Mouse (Mus musculus) stomach, postnatal 0 days (tissue): ENCODE data around the gene Elovl7.

Experiments
- CTCF ChIP-seq: IDR thresholded peaks from 2 replicates; pipeline ENCODE4 v1.5.1; 2016; ENCODE audit warnings: antibody characterized with exemption, low read depth, mild to moderate bottlenecking, moderate library complexity
- EP300 ChIP-seq: optimal IDR thresholded peaks from 2 replicates; pipeline ENCODE3; 2016; ENCODE audit warnings: antibody characterized with exemption

- TF ChIP-seq EP300 (no peak), CTCF (no peak)
These were observed 44.2 kb upstream of the Elovl7 start for GRCm38 (mm10) chr13:108170002-108170401.
